Comparison of ENCODE assay signal across 8 mouse cellular contexts in genomic region chr6:119348234-119348633, GRCm38 (mm10). TPM values are rescaled to one million over a fixed set of nuclear protein-coding genes. Genes with fewer than 3 reads are reported as not detected.
DNase-seq lines count a peak whose midpoint lies in the region; ATAC-seq and TF ChIP-seq lines count a peak whose summit lies in the region.

No protein-coding gene starts in this region.

- 3% methylated on average over 1 of the region's 1 CpGs for WGBS in forebrain, embryonic 10.5 days

- TF ChIP-seq CTCF in G1E (IDR thresholded peaks at IDR 0.05; ENCODE audit: low read depth, low read length) = peak; percentile 77

- peak; percentile 45 for DNase-seq in G1E (ENCODE audit: low spot score)
- peak; percentile 88 for DNase-seq in brain, adult 2 months (ENCODE audit: low read depth, low spot score)
- DNase-seq in forebrain, embryonic 10.5 days (ENCODE audit: extremely low spot score, low spot score) = peak; percentile 82
- DNase-seq in heart, postnatal 36 days = peak; percentile 74 to 87
- peak; percentile 96 for DNase-seq in layer of hippocampus, adult 9-10 months (ENCODE audit: low spot score)
- DNase-seq in lung, postnatal 25 days (ENCODE audit: low spot score) = peak; percentile 69
- DNase-seq in right cerebral cortex, adult 18-20 months = peak; percentile 78
- DNase-seq in urinary bladder, adult 18-20 months (ENCODE audit: low spot score in 2 of 2) = peak; percentile 44 to 74

- no peak for ATAC-seq in G1E (ENCODE audit: extremely low read depth, insufficient number of reproducible peaks, low FRiP score, poor library complexity, severe bottlenecking)

- H3K4me1 ChIP-seq in G1E (ENCODE audit: insufficient read depth, low read depth, low read length) = peaks cover 22% of the 10 kb centered on the region
- H3K4me1 ChIP-seq in forebrain, embryonic 10.5 days = 0 out of 2 replicates have a peak, but pooled peaks cover 10% of the 10 kb centered on the region

- H3K9me3 ChIP-seq in G1E (replicated peaks) = no peaks in the 10 kb centered on the region
- H3K9me3 ChIP-seq in forebrain, embryonic 10.5 days = no peaks in the 10 kb centered on the region

- intact Hi-C loops in heart, postnatal 36 days (cut with DNase I) = loop anchor here (1.0 to 10.0 kb wide), 4 partner anchors 82 to 703 kb away; no protein-coding TSS in a partner anchor

- H3K27me3 ChIP-seq in G1E (ENCODE audit: insufficient read depth, low read length) = peaks cover 28% of the 10 kb centered on the region
- H3K27me3 ChIP-seq in forebrain, embryonic 10.5 days (ENCODE audit: poor library complexity, severe bottlenecking) = no peaks in the 10 kb centered on the region

- no peak overlapping the region for H3K4me3 ChIP-seq in G1E (ENCODE audit: low read depth, low read length)
- H3K4me3 ChIP-seq in forebrain, embryonic 10.5 days = no peak overlapping the region

- peaks cover 17% of the 10 kb centered on the region for H3K36me3 ChIP-seq in G1E (replicated peaks)
- peaks cover 9% of the 10 kb centered on the region for H3K36me3 ChIP-seq in forebrain, embryonic 10.5 days (replicated peaks)

- H3K27ac ChIP-seq in forebrain, embryonic 10.5 days = no peak overlapping the region

RNA-seq across cellular contexts. Expression of gene Lrtm2, which starts 17.7 kb away (rescaled TPM):
- not detected in 2 replicates for total RNA-seq in G1E (2014; fragmentation: Nextera tagmentation)
- total RNA-seq in G1E (2017) = 0.11 TPM in 1 of 2 replicates, not detected in the other
- not detected in 2 replicates for polyA plus RNA-seq in G1E (2012)
- 0.16 and 0.19 TPM in 2 replicates for polyA plus RNA-seq in forebrain, embryonic 10.5 days (2016; fragmentation: Nextera tagmentation; extraction: Ambion mirVana)
- total RNA-seq in heart, postnatal 36 days (2021) = under 1 TPM; 0.08 to 0.25 TPM

Comparison
In these comparisons a context has a peak if more than half of its experiments do, and no peak if none do; other contexts are left out.
1. DNase-seq: peak in every context shown above with its lines; median percentile 96 in layer of hippocampus, adult 9-10 months; 88 in brain, adult 2 months; 82 in forebrain, embryonic 10.5 days; 80 in heart, postnatal 36 days; 78 in right cerebral cortex, adult 18-20 months; 69 in lung, postnatal 25 days; 59 in urinary bladder, adult 18-20 months; 45 in G1E.